Mouse (Mus musculus) liver, adult 2 months (tissue): ENCODE results near the gene Mfn2. TPM values are rescaled to one million over a fixed set of nuclear protein-coding genes. Genes with fewer than 3 reads are reported as not detected.

ENCODE experiments used
- DNase-seq: peaks from one replicate; pipeline ENCODE4 v3.0.0-alpha.2; 2011; ENCODE audit warnings: low read depth, low spot score; ENCODE audit errors: extremely low read depth
- H3K27ac ChIP-seq: fragments of 200-500 bp; replicated peaks from 2 replicates; pipeline ENCODE4 v1.5.1; 2012; ENCODE audit warnings: low read depth, mild to moderate bottlenecking, control low read depth, inconsistent platforms, low read length; ENCODE audit not compliant: insufficient read depth
- H3K27me3 ChIP-seq: fragments of 200-500 bp; 2 replicates; pipeline ENCODE4 v1.6.1; 2012; ENCODE audit warnings: mild to moderate bottlenecking, moderate library complexity, low read length, inconsistent platforms; ENCODE audit not compliant: control insufficient read depth, insufficient read depth
- H3K36me3 ChIP-seq: fragments of 200-500 bp; 2 replicates; pipeline ENCODE4 v1.6.1; 2012; ENCODE audit warnings: low read length, inconsistent platforms; ENCODE audit not compliant: control insufficient read depth, insufficient read depth
- H3K4me1 ChIP-seq: fragments of 200-500 bp; 2 replicates; pipeline ENCODE4 v1.6.1; 2011; ENCODE audit warnings: low read length; ENCODE audit not compliant: control insufficient read depth, insufficient read depth
- H3K4me3 ChIP-seq: fragments of 200-500 bp; 2 replicates; pipeline ENCODE4 v1.5.1; 2011; ENCODE audit warnings: low read depth, mild to moderate bottlenecking, control low read depth, low read length, moderate library complexity; ENCODE audit not compliant: insufficient read depth
- H3K79me2 ChIP-seq: fragments of 200-500 bp; 2 replicates; pipeline ENCODE4 v1.6.1; 2012; ENCODE audit warnings: inconsistent platforms, mild to moderate bottlenecking, low read length, moderate library complexity; ENCODE audit not compliant: control insufficient read depth, insufficient read depth
- H3K9ac ChIP-seq: fragments of 200-500 bp; 2 replicates; pipeline ENCODE4 v1.6.1; 2012; ENCODE audit warnings: low read depth, mild to moderate bottlenecking, control low read depth, inconsistent platforms, low read length
- CTCF ChIP-seq: fragments of 200-500 bp; IDR thresholded peaks from 2 replicates; pipeline ENCODE4 v1.5.1; 2011; ENCODE audit warnings: low read depth, low read length, control low read depth
- POLR2A ChIP-seq: fragments of 200-500 bp; IDR thresholded peaks from 2 replicates; pipeline ENCODE4 v1.6.1; 2011; ENCODE audit warnings: low read length, control low read depth; ENCODE audit not compliant: insufficient read depth; ENCODE audit errors: extremely low read depth
- WGBS: fragments of 180-500 bp; shearing (Covaris S2); methylation state at CpG from one replicate; pipeline ENCODE4 v1.1.7; 2018; 5-methylcytosine and 5-hydroxymethylcytosine counted together
- polyA plus RNA-seq: library from polyadenylated mRNA; depleted of rRNA; stranded (reverse); fragments of >200 nt; gene quantifications from 2 replicates; pipeline ENCODE4 v1.2.3, GENCODE M21; 2012
- total RNA-seq: library from RNA; depleted of rRNA; stranded (reverse); fragments of >200 nt; gene quantifications from 2 replicates; pipeline ENCODE4 v1.2.3, GENCODE M21; 2014

Mfn2 gene
- total and polyA plus RNA-seq, 2 experiments = 36.6 to 49.4 TPM

DNA sequence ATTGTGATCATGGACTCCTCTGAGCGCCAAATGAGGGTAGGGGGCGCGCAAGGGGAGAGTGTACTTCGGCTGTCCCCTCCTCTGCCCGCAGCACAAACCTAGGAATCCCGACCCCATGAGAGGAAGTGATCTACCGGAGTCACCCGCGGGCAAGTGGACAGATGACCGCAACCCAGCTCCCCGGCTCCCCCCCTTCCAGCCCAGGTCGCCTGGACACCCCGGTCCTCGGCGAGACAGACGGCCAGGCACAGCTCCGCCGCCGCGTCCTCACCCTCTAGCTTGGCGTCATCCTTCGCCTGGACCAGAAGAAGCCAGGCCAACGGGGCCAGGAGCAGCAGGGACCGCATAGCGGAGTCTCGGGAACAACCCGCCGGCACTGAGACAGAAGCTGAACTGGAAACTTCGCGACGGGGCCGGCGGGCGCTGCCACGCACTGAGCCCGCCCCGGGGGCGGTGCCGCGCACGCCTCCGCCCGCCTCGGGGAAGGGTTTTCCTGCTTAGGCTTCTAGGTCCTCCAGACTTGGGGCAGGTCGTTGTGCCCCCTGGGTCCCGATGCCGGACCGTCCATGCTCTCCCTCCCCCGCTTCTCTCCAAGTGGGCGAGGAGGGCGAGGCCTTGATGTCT lies 31.9 kb upstream of the Mfn2 start, which contains the start of gene Plod1:
TSS of gene Plod1 (minus strand) at position 437 of the 624 bp plus-strand sequence.
- WGBS = under 1% methylated on average over 51 of the region's 51 CpGs
- Histone ChIP-seq H3K27ac (peak within 1 kb of the TSS; percentile 79), H3K9ac (peak within 1 kb of the TSS; percentile 93), H3K27me3 (no peaks in the 10 kb centered on the region), H3K4me1 (peaks cover 17% of the 10 kb centered on the region; the same call in 1 of the 2 replicates), H3K79me2 (peaks cover 21% of the 10 kb centered on the region), H3K36me3 (no peaks in the 10 kb centered on the region; the same call in 1 of the 2 replicates), H3K4me3 (peak within 1 kb of the TSS; percentile 82)
- TF ChIP-seq CTCF = no peak
- peak; percentile 95 for TF ChIP-seq POLR2A
- peak; percentile 49 for DNase-seq

DNA sequence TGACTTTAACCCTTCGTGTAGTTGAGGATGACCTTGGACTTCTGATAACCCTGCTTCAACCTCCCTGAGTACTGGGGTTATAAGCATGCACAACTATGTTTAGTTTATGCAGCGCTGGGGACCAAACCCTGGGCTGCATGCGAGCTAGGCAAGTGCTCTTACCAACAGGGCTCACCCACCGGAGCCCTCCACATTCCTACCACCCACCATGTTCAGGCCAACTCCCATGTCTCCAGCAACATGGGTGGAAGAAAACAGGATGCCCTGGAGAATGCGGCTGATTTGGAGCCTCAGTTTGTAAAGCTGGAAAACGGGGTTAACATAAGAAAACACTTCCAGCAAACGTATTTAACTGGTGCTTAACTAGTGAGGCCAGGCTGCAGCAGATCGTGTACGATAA lies 31.4 kb upstream of the Mfn2 start:
- DNase-seq = no peak

DNA sequence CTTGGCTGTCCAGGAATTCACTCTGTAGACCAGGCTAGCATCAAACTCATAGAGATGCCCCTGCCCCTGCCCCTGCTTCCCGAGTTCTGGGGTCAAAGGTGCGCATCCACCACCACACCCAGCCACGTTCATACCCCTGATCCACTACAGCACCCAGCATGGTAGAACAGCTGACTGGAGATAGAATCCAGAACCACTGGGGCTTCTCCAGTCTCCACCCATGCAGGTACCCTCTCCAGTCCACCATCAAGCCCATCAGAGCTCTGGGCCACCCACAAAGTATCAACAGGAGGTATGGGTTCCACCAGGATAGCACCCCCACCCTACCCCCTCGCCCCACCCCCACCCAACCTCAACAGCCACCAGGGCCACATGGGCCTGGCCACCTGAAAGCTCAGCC lies 30.1 kb upstream of the Mfn2 start:
- Histone ChIP-seq H3K9ac (no peak overlapping the region), H3K36me3 (peaks cover 6% of the 10 kb centered on the region; the same call in 1 of the 2 replicates), H3K27me3 (no peaks in the 10 kb centered on the region), H3K4me1 (peaks cover 12% of the 10 kb centered on the region; the same call in 1 of the 2 replicates), H3K4me3 (no peak overlapping the region), H3K79me2 (peaks cover 15% of the 10 kb centered on the region; the same call in 1 of the 2 replicates), H3K27ac (no peak overlapping the region)
- TF ChIP-seq POLR2A (no peak), CTCF (no peak)
- DNase-seq = no peak
- 60% methylated on average over 4 of the region's 4 CpGs for WGBS

More for the DNA sequence above, 31.4 kb upstream of the Mfn2 start:
- Histone ChIP-seq H3K4me1 (peaks cover 17% of the 10 kb centered on the region; the same call in 1 of the 2 replicates), H3K9ac (peak overlapping the region; percentile 93), H3K27me3 (no peaks in the 10 kb centered on the region), H3K79me2 (peaks cover 15% of the 10 kb centered on the region; the same call in 1 of the 2 replicates), H3K4me3 (peak overlapping the region; percentile 82), H3K27ac (peak overlapping the region; percentile 79), H3K36me3 (peaks cover 3% of the 10 kb centered on the region; the same call in 1 of the 2 replicates)
- no peak for TF ChIP-seq POLR2A
- no peak for TF ChIP-seq CTCF
- WGBS = 8% methylated on average over 9 of the region's 9 CpGs

DNA sequence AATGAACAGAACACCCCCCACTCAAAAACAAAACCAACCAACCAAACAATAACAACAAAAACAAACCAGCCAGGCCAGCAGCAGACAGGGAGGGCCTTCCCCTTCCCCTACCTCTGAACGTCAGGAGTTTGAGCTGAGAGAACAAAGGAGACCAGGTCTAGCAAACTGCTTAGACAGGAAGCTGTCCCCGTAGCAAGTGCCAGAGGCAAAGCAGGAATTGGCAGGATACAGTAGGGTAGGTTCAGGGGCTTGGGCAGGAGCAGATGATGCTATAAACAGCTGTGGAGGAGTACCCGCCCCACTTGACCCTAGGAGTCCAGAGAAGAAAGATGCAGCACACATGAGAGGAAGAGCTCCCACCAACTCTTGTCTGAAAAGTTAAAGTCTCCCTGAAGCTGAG lies 29.6 kb upstream of the Mfn2 start:
- H3K4me1 ChIP-seq = peaks cover 12% of the 10 kb centered on the region; the same call in 1 of the 2 replicates
- TF ChIP-seq POLR2A (no peak), CTCF (no peak)
- H3K27me3 ChIP-seq = no peaks in the 10 kb centered on the region
- H3K4me3 ChIP-seq = no peak overlapping the region
- no peak overlapping the region for H3K9ac ChIP-seq
- WGBS = 79% methylated on average over 3 of the region's 3 CpGs
- H3K27ac ChIP-seq = no peak overlapping the region
- no peak for DNase-seq
- H3K79me2 ChIP-seq = peaks cover 15% of the 10 kb centered on the region; the same call in 1 of the 2 replicates
- peaks cover 8% of the 10 kb centered on the region; the same call in 1 of the 2 replicates for H3K36me3 ChIP-seq

DNA sequence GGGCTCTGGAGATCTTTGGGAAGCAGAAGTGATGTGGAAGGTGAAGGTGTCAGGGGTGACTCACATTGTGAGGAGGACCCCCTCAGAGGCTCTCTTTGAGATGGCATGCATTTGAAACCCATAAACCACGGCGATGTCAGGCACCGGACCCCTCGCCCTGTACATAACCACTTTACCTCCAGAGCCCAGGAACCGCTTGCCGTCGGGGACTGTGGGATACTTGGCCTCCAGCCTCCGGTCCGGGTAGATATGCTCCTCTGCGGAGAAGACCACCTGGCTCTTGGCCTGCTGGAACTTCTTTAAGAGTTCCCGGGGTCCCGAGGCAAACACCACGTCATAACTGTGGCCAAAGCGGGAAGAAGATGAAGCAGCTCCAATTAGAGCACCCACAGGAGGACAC lies 26.4 kb upstream of the Mfn2 start:
- DNase-seq = no peak
- Histone ChIP-seq H3K27ac (no peak overlapping the region), H3K36me3 (peaks cover 8% of the 10 kb centered on the region; the same call in 1 of the 2 replicates), H3K4me3 (no peak overlapping the region), H3K4me1 (peaks cover 8% of the 10 kb centered on the region; the same call in 1 of the 2 replicates), H3K9ac (no peak overlapping the region), H3K27me3 (no peaks in the 10 kb centered on the region), H3K79me2 (peaks cover 9% of the 10 kb centered on the region; the same call in 1 of the 2 replicates)
- TF ChIP-seq CTCF = no peak
- no peak for TF ChIP-seq POLR2A
- WGBS = 98% methylated on average over 14 of the region's 14 CpGs

DNA sequence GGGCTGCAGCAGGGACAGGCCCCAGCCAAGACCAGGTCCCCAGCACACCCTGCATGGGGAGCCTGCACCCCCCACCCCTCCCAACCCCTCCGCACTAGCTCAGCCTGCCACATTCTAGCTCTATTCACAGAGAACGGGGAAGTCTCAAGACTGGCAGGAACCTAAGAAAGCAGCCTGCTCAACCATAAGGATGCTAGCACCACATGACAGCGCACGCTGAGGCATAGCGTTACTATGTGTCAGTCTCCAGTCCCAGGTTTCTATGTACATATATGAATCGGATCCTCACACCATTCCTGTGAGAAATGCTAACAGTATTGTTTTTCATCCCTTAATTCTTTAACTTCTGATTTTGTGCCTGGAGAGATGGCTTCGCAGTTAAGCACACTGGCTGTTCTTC lies 24.0 kb upstream of the Mfn2 start:
- H3K79me2 ChIP-seq = 0 out of 2 replicates have a peak, but pooled peaks cover 4% of the 10 kb centered on the region
- H3K4me1 ChIP-seq = no peaks in the 10 kb centered on the region
- no peak overlapping the region for H3K27ac ChIP-seq
- H3K9ac ChIP-seq = no peak overlapping the region
- DNase-seq = no peak
- H3K36me3 ChIP-seq = peaks cover 13% of the 10 kb centered on the region; the same call in 1 of the 2 replicates
- no peaks in the 10 kb centered on the region for H3K27me3 ChIP-seq
- 89% methylated on average over 7 of the region's 7 CpGs for WGBS
- no peak overlapping the region for H3K4me3 ChIP-seq
- no peak for TF ChIP-seq POLR2A
